Mouse (Mus musculus) limb, embryonic 14.5 days (tissue): Measurements from ENCODE around the gene Serpinb6a. TPM values are rescaled to one million over a fixed set of nuclear protein-coding genes. Genes with fewer than 3 reads are reported as not detected.

Source experiments
- ATAC-seq: fragments of 200-750 bp; cut with Nextera tagmentation; 2 replicates; pipeline ENCODE4 v1.8.0; 2017; ENCODE audit warnings: low read depth, moderate number of reproducible peaks, moderate TSS enrichment; ENCODE audit not compliant: low FRiP score
- DNase-seq: peaks from one replicate; pipeline ENCODE4 v3.0.0-alpha.2; 2015; ENCODE audit warnings: low spot score
- H3K27ac ChIP-seq: fragments of 300-500 bp; sonication (generic); replicated peaks from 2 replicates; pipeline ENCODE4 v1.5.1; 2014; ENCODE audit warnings: low read depth, mild to moderate bottlenecking, low read length, moderate library complexity, mixed read lengths
- H3K27me3 ChIP-seq: fragments of 300-500 bp; sonication (generic); 2 replicates; pipeline ENCODE4 v1.6.1; 2014; ENCODE audit warnings: low read length, mixed read lengths; ENCODE audit not compliant: control insufficient read depth, insufficient read depth
- H3K36me3 ChIP-seq: fragments of 300-500 bp; sonication (generic); 2 replicates; pipeline ENCODE4 v1.6.1; 2014; ENCODE audit warnings: mild to moderate bottlenecking, low read length, moderate library complexity, mixed read lengths; ENCODE audit not compliant: control insufficient read depth, insufficient read depth
- H3K4me1 ChIP-seq: fragments of 300-500 bp; sonication (generic); 2 replicates; pipeline ENCODE4 v1.6.1; 2014; ENCODE audit warnings: antibody characterized with exemption, low read length, mixed read lengths; ENCODE audit not compliant: control insufficient read depth, insufficient read depth
- H3K4me2 ChIP-seq: fragments of 300-500 bp; sonication (generic); replicated peaks from 2 replicates; pipeline ENCODE4 v1.6.1; 2014; ENCODE audit warnings: low read depth, mild to moderate bottlenecking, low read length, moderate library complexity; ENCODE audit not compliant: severe bottlenecking
- H3K4me3 ChIP-seq: fragments of 300-500 bp; sonication (generic); replicated peaks from 2 replicates; pipeline ENCODE4 v1.5.1; 2014; ENCODE audit warnings: low read length
- H3K9ac ChIP-seq: fragments of 300-500 bp; sonication (generic); 2 replicates; pipeline ENCODE4 v1.6.1; 2014; ENCODE audit warnings: mild to moderate bottlenecking, low read depth, low read length, moderate library complexity; ENCODE audit not compliant: severe bottlenecking
- H3K9me3 ChIP-seq: fragments of 300-500 bp; sonication (generic); 2 replicates; pipeline ENCODE4 v1.6.1; 2016; ENCODE audit warnings: low read length; ENCODE audit not compliant: control insufficient read depth
- POLR2A ChIP-seq: fragments of 200-500 bp; IDR thresholded peaks from 2 replicates; pipeline ENCODE4 v1.8.0; 2012; ENCODE audit warnings: inconsistent platforms, mild to moderate bottlenecking, moderate library complexity, borderline replicate concordance; ENCODE audit not compliant: insufficient read depth, insufficient read length; ENCODE audit errors: extremely low read depth
- WGBS: fragments of 180-500 bp; shearing (Covaris S2); extraction: QIAGEN DNeasy Blood & Tissue Kit; methylation state at CpG from one replicate; pipeline ENCODE4 v1.1.7; 2014; 5-methylcytosine and 5-hydroxymethylcytosine counted together
- polyA plus RNA-seq, 2 experiments: library from polyadenylated mRNA; depleted of rRNA in 1 of 2; stranded (reverse) in 1 of 2; unstranded in 1 of 2; fragments of >200 nt; fragmentation: Nextera tagmentation in 1 of 2; extraction: Ambion mirVana in 1 of 2; gene quantifications; 2 replicates each; pipeline versions ENCODE4 v1.2.1 to v1.2.3; 2012 to 2014

Gene Serpinb6a
- polyA plus RNA-seq, 2 experiments, result 61.7 to 83.2 TPM

DNA sequence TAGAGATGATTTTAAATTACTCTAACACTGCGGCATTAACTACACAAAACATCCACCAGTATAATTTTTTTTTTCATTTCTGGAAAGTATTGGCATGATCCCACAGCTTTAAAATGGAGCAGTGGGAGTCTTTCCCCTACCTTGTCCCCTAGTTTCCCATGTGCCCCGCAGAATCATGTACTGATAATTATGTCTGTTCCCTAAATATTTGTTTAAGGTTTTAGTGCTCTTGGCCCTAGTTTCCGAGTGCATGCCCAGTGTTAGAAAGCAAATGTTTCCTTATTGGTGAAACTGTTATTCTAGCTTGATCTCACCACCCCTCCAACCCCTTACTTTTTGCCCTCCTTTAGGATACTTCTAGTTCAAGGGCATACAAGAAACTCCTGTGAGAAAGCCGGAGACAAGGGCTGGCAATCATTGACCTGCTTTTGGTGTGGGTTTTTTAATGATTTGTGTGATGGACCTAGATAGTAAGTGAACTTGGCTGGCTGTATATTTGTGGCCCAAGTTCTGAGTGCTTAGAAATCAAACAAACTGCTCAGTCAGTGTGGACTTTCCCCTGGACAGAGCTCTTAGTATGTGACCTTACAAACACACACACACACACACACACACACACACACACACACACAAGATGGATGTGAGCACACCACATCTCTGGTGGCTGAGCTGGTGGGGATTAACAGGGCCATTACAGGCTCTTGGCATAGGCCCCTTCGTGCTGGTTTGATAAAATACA is 43.1 kb upstream of the Serpinb6a start:
- no peak for TF ChIP-seq POLR2A
- Histone ChIP-seq H3K27ac (no peak overlapping the region), H3K36me3 (peaks cover 20% of the 10 kb centered on the region), H3K4me2 (no peak overlapping the region), H3K27me3 (no peaks in the 10 kb centered on the region), H3K9me3 (no peaks in the 10 kb centered on the region), H3K9ac (no peak overlapping the region), H3K4me3 (no peak overlapping the region), H3K4me1 (peaks cover 5% of the 10 kb centered on the region; the same call in 1 of the 2 replicates)
- 70% methylated on average over 5 of the region's 5 CpGs for WGBS
- no peak for ATAC-seq
- no peak for DNase-seq

DNA sequence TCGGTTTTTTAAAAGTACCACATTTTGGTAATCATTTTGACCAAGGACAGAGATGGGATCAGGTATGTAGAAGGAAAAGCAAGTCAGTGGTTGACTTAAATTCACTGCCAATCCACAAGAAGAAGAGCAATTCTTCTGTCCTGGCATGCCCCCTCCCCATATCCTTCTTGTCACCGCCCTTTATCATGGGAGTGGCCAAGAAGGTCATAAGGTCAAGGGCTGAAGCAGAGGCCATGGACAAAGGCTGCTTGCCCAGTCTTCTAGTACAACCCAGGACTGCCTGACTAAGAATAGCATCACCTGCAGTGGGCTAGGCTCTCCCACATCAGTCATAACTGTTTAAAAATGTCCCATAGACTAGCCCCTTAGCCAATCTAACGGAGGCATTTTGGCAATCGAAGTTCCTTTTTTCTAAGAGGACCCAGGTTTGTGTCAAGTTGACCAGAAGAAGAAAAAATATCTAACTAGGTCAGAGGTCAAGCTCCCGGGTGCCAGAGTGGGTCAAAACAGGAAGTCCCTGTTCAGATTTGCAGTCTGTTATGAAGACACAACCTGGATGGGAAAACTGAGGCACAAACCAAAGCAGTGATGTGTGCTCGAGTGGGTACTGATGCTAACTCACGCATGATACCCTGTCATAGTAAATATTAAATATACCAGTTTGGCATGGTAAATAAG is 41.3 kb upstream of the Serpinb6a start:
- peaks cover 7% of the 10 kb centered on the region; the same call in 1 of the 2 replicates for H3K4me1 ChIP-seq
- no peak overlapping the region for H3K4me3 ChIP-seq
- WGBS, result 70% methylated on average over 7 of the region's 7 CpGs
- TF ChIP-seq POLR2A, result no peak
- H3K27me3 ChIP-seq, result no peaks in the 10 kb centered on the region
- DNase-seq (no peak), ATAC-seq (no peak)
- H3K9ac ChIP-seq, result no peak overlapping the region
- no peaks in the 10 kb centered on the region for H3K9me3 ChIP-seq
- no peak overlapping the region for H3K4me2 ChIP-seq
- peaks cover 14% of the 10 kb centered on the region for H3K36me3 ChIP-seq
- no peak overlapping the region for H3K27ac ChIP-seq

DNA sequence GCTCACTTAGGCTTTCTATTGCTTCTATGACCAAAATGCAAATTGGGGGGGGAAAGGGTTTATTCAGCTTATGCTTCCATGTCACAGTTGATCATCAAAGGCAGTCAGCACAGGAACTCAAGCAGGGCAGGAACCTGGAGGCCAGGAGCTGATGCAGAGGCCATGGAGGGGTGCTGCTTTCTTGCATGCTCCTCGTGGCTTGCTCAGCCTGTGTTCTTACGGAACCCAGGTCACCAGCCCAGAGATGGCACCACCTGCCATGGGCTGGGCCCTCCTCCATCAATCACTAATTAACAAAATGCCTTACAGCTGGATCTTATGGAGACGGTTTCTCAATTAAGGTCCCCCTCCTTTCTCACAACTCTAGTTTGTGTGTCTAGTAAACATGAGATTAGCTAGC is 37.5 kb upstream of the Serpinb6a start:
- H3K4me2 ChIP-seq, result no peak overlapping the region
- ATAC-seq, result no peak
- 90% methylated on average over 3 of the region's 3 CpGs for WGBS
- peaks cover 13% of the 10 kb centered on the region; the same call in 1 of the 2 replicates for H3K4me1 ChIP-seq
- no peak for DNase-seq
- H3K9me3 ChIP-seq, result no peaks in the 10 kb centered on the region
- no peak for TF ChIP-seq POLR2A
- no peaks in the 10 kb centered on the region for H3K36me3 ChIP-seq
- no peak overlapping the region for H3K9ac ChIP-seq
- H3K27me3 ChIP-seq, result no peaks in the 10 kb centered on the region
- H3K27ac ChIP-seq, result no peak overlapping the region
- H3K4me3 ChIP-seq, result no peak overlapping the region

DNA sequence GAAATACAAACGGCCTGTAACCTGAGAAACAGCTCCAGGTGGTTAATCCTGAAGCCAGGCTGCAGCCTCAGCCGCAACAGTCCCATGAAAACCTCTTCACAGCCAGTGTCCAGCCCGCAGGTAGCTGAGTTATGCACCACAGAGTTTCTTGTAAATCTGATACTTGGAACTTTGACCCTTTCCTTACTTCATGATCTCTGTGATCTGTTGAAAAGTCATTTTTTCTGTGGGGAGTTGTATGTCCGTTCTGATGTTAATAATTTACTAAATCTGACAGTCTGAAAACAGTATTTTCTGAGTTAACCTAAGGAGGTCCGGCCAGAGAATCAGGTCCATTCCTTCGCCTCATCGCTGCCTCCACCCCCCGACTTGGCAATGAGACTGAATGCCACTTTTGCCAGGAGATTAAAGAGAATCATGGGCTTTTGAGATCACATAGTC is 36.3 kb upstream of the Serpinb6a start:
- H3K27me3 ChIP-seq, result no peaks in the 10 kb centered on the region
- no peaks in the 10 kb centered on the region for H3K9me3 ChIP-seq
- ATAC-seq (no peak), DNase-seq (peak; percentile 14)
- no peak for TF ChIP-seq POLR2A
- H3K4me3 ChIP-seq, result 0 out of 2 replicates have a peak overlapping the region, but pooled peaks have one; percentile 75
- WGBS, result 35% methylated on average over 8 of the region's 8 CpGs
- peak overlapping the region; percentile 71 for H3K4me2 ChIP-seq
- no peak overlapping the region; the same call in 1 of the 2 replicates for H3K27ac ChIP-seq
- H3K4me1 ChIP-seq, result peaks cover 13% of the 10 kb centered on the region; the same call in 1 of the 2 replicates
- peak overlapping the region; percentile 90; the same call in 1 of the 2 replicates for H3K9ac ChIP-seq
- H3K36me3 ChIP-seq, result no peaks in the 10 kb centered on the region

DNA sequence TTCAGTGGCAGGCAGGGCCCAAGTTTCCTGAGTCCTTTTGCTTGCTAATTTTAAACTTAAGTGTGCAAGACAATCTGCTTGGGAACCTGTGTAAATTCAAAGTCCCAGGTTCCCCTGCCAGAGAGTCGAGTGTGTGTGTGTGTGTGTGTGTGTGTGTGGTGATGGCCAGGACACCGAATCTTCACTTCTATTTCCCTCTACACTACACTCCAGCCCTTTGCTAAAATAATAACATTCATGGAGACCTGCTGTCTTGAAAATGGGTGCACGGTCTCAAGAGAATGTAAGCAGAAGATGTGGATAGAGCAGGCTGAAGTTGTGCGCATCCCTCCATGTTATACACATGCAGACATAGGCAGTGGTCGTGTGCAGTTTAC is 35.5 kb upstream of the Serpinb6a start:
- ATAC-seq (no peak), DNase-seq (no peak)
- H3K27me3 ChIP-seq, result no peaks in the 10 kb centered on the region
- H3K9me3 ChIP-seq, result no peaks in the 10 kb centered on the region
- H3K4me2 ChIP-seq, result peak overlapping the region; percentile 71
- H3K27ac ChIP-seq, result peak overlapping the region; percentile 84
- H3K36me3 ChIP-seq, result peaks cover 6% of the 10 kb centered on the region
- H3K4me3 ChIP-seq, result peak overlapping the region; percentile 75
- TF ChIP-seq POLR2A, result no peak
- 40% methylated on average over 5 of the region's 5 CpGs for WGBS
- peaks cover 13% of the 10 kb centered on the region; the same call in 1 of the 2 replicates for H3K4me1 ChIP-seq
- peak overlapping the region; percentile 90 for H3K9ac ChIP-seq
